In the genomic region with DNA sequence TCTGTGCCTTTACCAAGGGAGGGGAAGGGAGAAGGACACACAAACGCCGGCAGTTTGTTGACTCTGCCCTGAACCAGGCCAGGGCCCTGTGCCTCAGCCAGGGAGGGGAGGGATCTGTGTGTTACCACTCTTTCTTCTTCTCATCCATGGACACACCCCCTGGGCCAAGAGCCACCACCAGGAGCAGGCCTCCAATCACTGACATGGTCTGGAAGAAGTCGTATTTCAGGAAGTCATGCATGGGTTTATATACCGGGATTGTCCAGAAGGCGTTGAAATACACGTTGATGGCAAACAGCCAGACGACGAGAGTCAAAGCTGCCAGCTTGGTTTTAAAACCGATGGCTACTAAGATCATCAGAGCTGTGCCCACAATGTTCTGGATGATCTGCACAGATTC, we compare ENCODE assay signal across 14 mouse cellular contexts. TPM values are rescaled to one million over a fixed set of nuclear protein-coding genes. Genes with fewer than 3 reads are reported as not detected.
DNase-seq lines count a peak whose midpoint lies in the region; ATAC-seq and TF ChIP-seq lines count a peak whose summit lies in the region.
"Had no signal": no experiment of that assay in that cellular context is flagged by ENCODE, and none has a peak within 500 bp of the region (broad histone marks: within the 10 kb centered on the region; RNA-seq: fewer than 3 reads in every experiment).

No protein-coding gene starts in this region.

- no peaks in the 10 kb centered on the region for H3K27me3 ChIP-seq in heart, embryonic 14.5 days (ENCODE audit: control insufficient read depth, insufficient read depth, low read length)
- H3K27me3 ChIP-seq in heart, embryonic 12.5 days (replicated peaks): no peaks in the 10 kb centered on the region
- no peaks in the 10 kb centered on the region for H3K27me3 ChIP-seq in kidney, embryonic 15.5 days
- H3K27me3 ChIP-seq in hindbrain, postnatal 0 days (ENCODE audit: insufficient read depth, low read length): no peaks in the 10 kb centered on the region
- H3K27me3 ChIP-seq: liver, embryonic 15.5 days had no signal

- no peak overlapping the region for H3K4me3 ChIP-seq in heart, embryonic 14.5 days (ENCODE audit: control insufficient read depth in 1 of 2, insufficient read depth in 1 of 2, low read depth in 1 of 2, low read length in 2 of 2)
- H3K4me3 ChIP-seq in heart, embryonic 12.5 days: no peak overlapping the region
- no peak overlapping the region for H3K4me3 ChIP-seq in kidney, embryonic 15.5 days (replicated peaks)
- no peak overlapping the region for H3K4me3 ChIP-seq in brown adipose tissue, adult 24 weeks (ENCODE audit: insufficient read depth, low read depth, low read length)
- no peak overlapping the region for H3K4me3 ChIP-seq in hindbrain, postnatal 0 days (ENCODE audit: low read length)
- H3K4me3 ChIP-seq: liver, embryonic 15.5 days; midbrain, embryonic 10.5 days had no signal

- TF ChIP-seq CTCF in hindbrain, postnatal 0 days (IDR thresholded peaks at IDR 0.05; ENCODE audit: low read depth): no peak

- H3K36me3 ChIP-seq in heart, embryonic 14.5 days (ENCODE audit: control insufficient read depth, insufficient read depth, low read length): peaks cover 92% of the 10 kb centered on the region
- peaks cover 93% of the 10 kb centered on the region for H3K36me3 ChIP-seq in heart, embryonic 12.5 days
- H3K36me3 ChIP-seq in kidney, embryonic 15.5 days: peaks cover 91% of the 10 kb centered on the region
- peaks cover 73% of the 10 kb centered on the region for H3K36me3 ChIP-seq in hindbrain, postnatal 0 days (ENCODE audit: insufficient read depth, low read length)

- no peak overlapping the region for H3K4me2 ChIP-seq in heart, embryonic 14.5 days (ENCODE audit: low read length)
- H3K4me2 ChIP-seq in heart, embryonic 12.5 days: no peak overlapping the region
- no peak overlapping the region for H3K4me2 ChIP-seq in kidney, embryonic 15.5 days
- H3K4me2 ChIP-seq in hindbrain, postnatal 0 days (ENCODE audit: low read depth, low read length): no peak overlapping the region
- H3K4me2 ChIP-seq: hindbrain, embryonic 14.5 days; liver, embryonic 15.5 days had no signal

- 32% methylated on average over 9 of the region's 9 CpGs for WGBS in heart, embryonic 14.5 days
- 59% methylated on average over 9 of the region's 9 CpGs for WGBS in heart, embryonic 12.5 days
- 74% methylated on average over 9 of the region's 9 CpGs for WGBS in kidney, embryonic 15.5 days
- WGBS in hindbrain, postnatal 0 days: 76% methylated on average over 9 of the region's 9 CpGs

- H3K9me3 ChIP-seq in heart, embryonic 14.5 days (ENCODE audit: control insufficient read depth, low read length): no peaks in the 10 kb centered on the region
- no peaks in the 10 kb centered on the region for H3K9me3 ChIP-seq in heart, embryonic 12.5 days (replicated peaks)
- H3K9me3 ChIP-seq in kidney, embryonic 15.5 days (replicated peaks): no peaks in the 10 kb centered on the region
- no peaks in the 10 kb centered on the region for H3K9me3 ChIP-seq in hindbrain, postnatal 0 days (ENCODE audit: low read length)
- H3K9me3 ChIP-seq: liver, embryonic 15.5 days; midbrain, embryonic 10.5 days had no signal

- H3K4me1 ChIP-seq in heart, embryonic 14.5 days (ENCODE audit: control insufficient read depth in 2 of 2, insufficient read depth in 2 of 2, low read length in 2 of 2): peaks cover 7 to 27% of the 10 kb centered on the region in 2 experiments
- peaks cover 19% of the 10 kb centered on the region for H3K4me1 ChIP-seq in heart, embryonic 12.5 days (replicated peaks)
- peaks cover 18% of the 10 kb centered on the region for H3K4me1 ChIP-seq in kidney, embryonic 15.5 days
- peaks cover 8% of the 10 kb centered on the region for H3K4me1 ChIP-seq in brown adipose tissue, adult 24 weeks (ENCODE audit: control insufficient read depth, insufficient read depth, insufficient read length, low read length)
- H3K4me1 ChIP-seq in hindbrain, postnatal 0 days (ENCODE audit: insufficient read depth, low read length): peaks cover 10% of the 10 kb centered on the region

- peak; percentile 5; the same call in 1 of the 2 replicates for ATAC-seq in heart, embryonic 14.5 days (ENCODE audit: insufficient number of reproducible peaks, insufficient read depth, low FRiP score, low read depth)
- ATAC-seq in heart, embryonic 12.5 days (ENCODE audit: insufficient number of reproducible peaks, low FRiP score): no peak
- no peak for ATAC-seq in kidney, embryonic 15.5 days (replicated peaks; ENCODE audit: low FRiP score)
- no peak for ATAC-seq in hindbrain, postnatal 0 days

- peak overlapping the region in 1 of 2 experiments; percentile 72; a peak in 3 of 4 replicates for H3K27ac ChIP-seq in heart, embryonic 14.5 days (replicated peaks in 1 of 2; ENCODE audit: control insufficient read depth in 1 of 2, insufficient read depth in 1 of 2, low read depth in 2 of 2, low read length in 2 of 2)
- H3K27ac ChIP-seq in heart, embryonic 12.5 days (ENCODE audit: poor library complexity, severe bottlenecking): no peak overlapping the region
- no peak overlapping the region for H3K27ac ChIP-seq in kidney, embryonic 15.5 days
- H3K27ac ChIP-seq in brown adipose tissue, adult 24 weeks (replicated peaks; ENCODE audit: low read depth, low read length): peak overlapping the region; percentile 50
- no peak overlapping the region for H3K27ac ChIP-seq in hindbrain, postnatal 0 days
- H3K27ac ChIP-seq: hindbrain, embryonic 14.5 days; liver, embryonic 15.5 days; midbrain, embryonic 10.5 days had no signal

- DNase-seq in kidney, postnatal 25 days: peak; percentile 56 to 80
- DNase-seq in MN1 (ENCODE audit: low spot score): peak; percentile 77
- DNase-seq in testis, postnatal 10 days (ENCODE audit: low spot score): no peak
- no peak for DNase-seq in hindbrain, postnatal 0 days (ENCODE audit: low spot score)
- DNase-seq: cerebellum, adult 2 months; right cerebral cortex, postnatal 14 days; thymus, postnatal 14 days had no signal

- H3K9ac ChIP-seq in heart, embryonic 14.5 days (ENCODE audit: low read length): no peak overlapping the region; the same call in 1 of the 2 replicates
- no peak overlapping the region for H3K9ac ChIP-seq in heart, embryonic 12.5 days
- H3K9ac ChIP-seq in kidney, embryonic 15.5 days: no peak overlapping the region
- no peak overlapping the region for H3K9ac ChIP-seq in hindbrain, postnatal 0 days (replicated peaks; ENCODE audit: low read length)
- H3K9ac ChIP-seq: hindbrain, embryonic 14.5 days; liver, embryonic 15.5 days had no signal

RNA-seq across cellular contexts. Expression of a gene that starts 5.5 kb away (rescaled TPM):
- 44.8 and 48.4 TPM in 2 replicates for polyA plus RNA-seq in heart, embryonic 14.5 days (2014; fragmentation: Nextera tagmentation; extraction: Ambion mirVana)
- polyA plus RNA-seq in heart, embryonic 12.5 days (2016; fragmentation: Nextera tagmentation; extraction: Ambion mirVana): 39.2 and 40.5 TPM in 2 replicates
- 55.2 and 58.1 TPM in 2 replicates for polyA plus RNA-seq in kidney, embryonic 15.5 days (2015; fragmentation: Nextera tagmentation; extraction: Ambion mirVana)
- 90.6 and 112 TPM in 2 replicates for polyA plus RNA-seq in brown adipose tissue, adult 24 weeks (2012; ENCODE audit: insufficient read depth, insufficient read length, missing spikeins)
- total RNA-seq in hindbrain, postnatal 0 days (2014; rRNA removed): 63.1 and 63.4 TPM in 2 replicates
- 112 and 117 TPM in 2 replicates for polyA plus RNA-seq in hindbrain, postnatal 0 days (2015; fragmentation: Nextera tagmentation; extraction: Ambion mirVana)

RNA-seq across cellular contexts. Expression of a gene that starts 5.6 kb away (rescaled TPM):
- polyA plus RNA-seq in heart, embryonic 14.5 days (2014; fragmentation: Nextera tagmentation; extraction: Ambion mirVana): 26.2 and 28.4 TPM in 2 replicates
- 30.5 and 31.4 TPM in 2 replicates for polyA plus RNA-seq in heart, embryonic 12.5 days (2016; fragmentation: Nextera tagmentation; extraction: Ambion mirVana)
- 45.4 and 46.4 TPM in 2 replicates for polyA plus RNA-seq in kidney, embryonic 15.5 days (2015; fragmentation: Nextera tagmentation; extraction: Ambion mirVana)
- 25.6 and 26.8 TPM in 2 replicates for polyA plus RNA-seq in brown adipose tissue, adult 24 weeks (2012; ENCODE audit: insufficient read depth, insufficient read length, missing spikeins)
- 16.3 and 24.4 TPM in 2 replicates for total RNA-seq in hindbrain, postnatal 0 days (2014; rRNA removed)
- 50.4 and 54.6 TPM in 2 replicates for polyA plus RNA-seq in hindbrain, postnatal 0 days (2015; fragmentation: Nextera tagmentation; extraction: Ambion mirVana)

RNA-seq across cellular contexts. Expression of a gene that starts 11.2 kb away (rescaled TPM):
- 410 and 428 TPM in 2 replicates for polyA plus RNA-seq in heart, embryonic 14.5 days (2014; fragmentation: Nextera tagmentation; extraction: Ambion mirVana)
- 333 and 341 TPM in 2 replicates for polyA plus RNA-seq in heart, embryonic 12.5 days (2016; fragmentation: Nextera tagmentation; extraction: Ambion mirVana)
- 640 and 684 TPM in 2 replicates for polyA plus RNA-seq in kidney, embryonic 15.5 days (2015; fragmentation: Nextera tagmentation; extraction: Ambion mirVana)
- polyA plus RNA-seq in brown adipose tissue, adult 24 weeks (2012; ENCODE audit: insufficient read depth, insufficient read length, missing spikeins): 183 and 194 TPM in 2 replicates
- total RNA-seq in hindbrain, postnatal 0 days (2014; rRNA removed): 863 and 1,008 TPM in 2 replicates
- polyA plus RNA-seq in hindbrain, postnatal 0 days (2015; fragmentation: Nextera tagmentation; extraction: Ambion mirVana): 446 and 467 TPM in 2 replicates

RNA-seq across cellular contexts. Expression of a gene that starts 11.3 kb away (rescaled TPM):
- 34.3 and 38.2 TPM in 2 replicates for polyA plus RNA-seq in heart, embryonic 14.5 days (2014; fragmentation: Nextera tagmentation; extraction: Ambion mirVana)
- polyA plus RNA-seq in heart, embryonic 12.5 days (2016; fragmentation: Nextera tagmentation; extraction: Ambion mirVana): 38.4 and 38.9 TPM in 2 replicates
- 56.0 and 59.0 TPM in 2 replicates for polyA plus RNA-seq in kidney, embryonic 15.5 days (2015; fragmentation: Nextera tagmentation; extraction: Ambion mirVana)
- 9.5 and 10.0 TPM in 2 replicates for polyA plus RNA-seq in brown adipose tissue, adult 24 weeks (2012; ENCODE audit: insufficient read depth, insufficient read length, missing spikeins)
- total RNA-seq in hindbrain, postnatal 0 days (2014; rRNA removed): 116 and 122 TPM in 2 replicates
- 125 and 141 TPM in 2 replicates for polyA plus RNA-seq in hindbrain, postnatal 0 days (2015; fragmentation: Nextera tagmentation; extraction: Ambion mirVana)

RNA-seq across cellular contexts. Expression of a gene that starts 11.9 kb away (rescaled TPM):
- polyA plus RNA-seq in heart, embryonic 14.5 days (2014; fragmentation: Nextera tagmentation; extraction: Ambion mirVana): 162 and 171 TPM in 2 replicates
- polyA plus RNA-seq in heart, embryonic 12.5 days (2016; fragmentation: Nextera tagmentation; extraction: Ambion mirVana): 202 and 205 TPM in 2 replicates
- polyA plus RNA-seq in kidney, embryonic 15.5 days (2015; fragmentation: Nextera tagmentation; extraction: Ambion mirVana): 224 and 227 TPM in 2 replicates
- 50.3 and 61.2 TPM in 2 replicates for polyA plus RNA-seq in brown adipose tissue, adult 24 weeks (2012; ENCODE audit: insufficient read depth, insufficient read length, missing spikeins)
- total RNA-seq in hindbrain, postnatal 0 days (2014; rRNA removed): 126 TPM in 2 replicates
- polyA plus RNA-seq in hindbrain, postnatal 0 days (2015; fragmentation: Nextera tagmentation; extraction: Ambion mirVana): 97.8 and 107 TPM in 2 replicates

Comparison
In these comparisons a context has a peak if more than half of its experiments do, and no peak if none do; other contexts are left out.
1. DNase-seq: peak in kidney, postnatal 25 days (2 of 2) and MN1 (single experiment); none in testis, postnatal 10 days (single experiment) and hindbrain, postnatal 0 days (single experiment).